Mouse (Mus musculus): ENCODE results near the gene Wwp2. TPM values are rescaled to one million over a fixed set of nuclear protein-coding genes. Genes with fewer than 3 reads are reported as not detected.
A peak's percentile ranks its signal among the peaks of the same experiment; 100 is the strongest.

The Wwp2 gene
- polyA plus RNA-seq, 1 experiment, result 39.5 TPM

- no peaks in the 10 kb centered on the region for H3K4me1 ChIP-seq (ENCODE audit: control insufficient read depth, insufficient read depth, insufficient read length)
- TF ChIP-seq POLR2A (IDR thresholded peaks at IDR 0.05; ENCODE audit: low read depth, low read length), result no peak
- TF ChIP-seq CTCF (IDR thresholded peaks at IDR 0.05; ENCODE audit: extremely low read depth, insufficient read depth, insufficient read length, insufficient replicate concordance), result no peak
- peaks cover 40% of the 10 kb centered on the region for H3K36me3 ChIP-seq (ENCODE audit: control insufficient read depth, insufficient read depth, low read length)
- no peaks in the 10 kb centered on the region for H3K27me3 ChIP-seq (ENCODE audit: control insufficient read depth, insufficient read depth, low read length)
- 97% methylated on average over 8 of the region's 8 CpGs for whole genome bisulfite sequencing
- no peak overlapping the region for H3K4me3 ChIP-seq (ENCODE audit: extremely low read depth, insufficient read depth, insufficient read length)
- H3K27ac ChIP-seq (ENCODE audit: insufficient read depth, low read length), result no peak overlapping the region
- DNase-seq (ENCODE audit: low read depth in 1 of 2, low spot score in 2 of 2), result no peak
These were observed 108.0 kb downstream of the Wwp2 start for GRCm38 (mm10) chr8:107544211-107544610.

DNA sequence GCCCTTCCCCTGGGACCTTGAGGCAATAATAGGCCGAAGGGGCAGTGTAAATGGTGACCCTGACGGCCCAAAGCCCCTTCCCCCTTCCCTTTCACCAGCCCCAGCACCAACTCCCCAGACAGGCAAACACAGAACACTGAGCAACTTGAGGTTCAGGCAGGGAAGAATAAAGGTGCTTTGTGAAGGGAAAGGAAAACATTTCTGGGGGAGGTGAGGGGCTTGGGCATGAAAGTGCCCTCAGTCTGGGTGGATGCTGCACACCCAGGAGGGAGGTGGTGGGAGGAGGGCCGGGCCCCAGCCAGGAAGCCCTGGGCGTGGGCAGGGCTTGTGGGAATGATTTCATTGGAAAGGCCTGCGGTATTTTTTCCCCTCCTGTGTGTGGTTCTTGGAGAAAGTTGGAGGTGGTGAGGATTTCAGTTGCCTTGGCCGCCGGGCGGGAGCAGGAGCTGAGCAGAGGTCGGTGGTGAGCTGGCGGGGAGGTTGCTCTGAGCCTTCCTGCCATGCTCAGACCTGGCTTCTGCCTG, 108.5 kb downstream of the Wwp2 start:
- 85% methylated on average over 10 of the region's 10 CpGs for WGBS
- peaks cover 43% of the 10 kb centered on the region for H3K36me3 ChIP-seq (ENCODE audit: control insufficient read depth, insufficient read depth, low read length)
- TF ChIP-seq CTCF (IDR thresholded peaks at IDR 0.05; ENCODE audit: extremely low read depth, insufficient read depth, insufficient read length, insufficient replicate concordance), result no peak
- TF ChIP-seq POLR2A (IDR thresholded peaks at IDR 0.05; ENCODE audit: low read depth, low read length), result no peak

DNA sequence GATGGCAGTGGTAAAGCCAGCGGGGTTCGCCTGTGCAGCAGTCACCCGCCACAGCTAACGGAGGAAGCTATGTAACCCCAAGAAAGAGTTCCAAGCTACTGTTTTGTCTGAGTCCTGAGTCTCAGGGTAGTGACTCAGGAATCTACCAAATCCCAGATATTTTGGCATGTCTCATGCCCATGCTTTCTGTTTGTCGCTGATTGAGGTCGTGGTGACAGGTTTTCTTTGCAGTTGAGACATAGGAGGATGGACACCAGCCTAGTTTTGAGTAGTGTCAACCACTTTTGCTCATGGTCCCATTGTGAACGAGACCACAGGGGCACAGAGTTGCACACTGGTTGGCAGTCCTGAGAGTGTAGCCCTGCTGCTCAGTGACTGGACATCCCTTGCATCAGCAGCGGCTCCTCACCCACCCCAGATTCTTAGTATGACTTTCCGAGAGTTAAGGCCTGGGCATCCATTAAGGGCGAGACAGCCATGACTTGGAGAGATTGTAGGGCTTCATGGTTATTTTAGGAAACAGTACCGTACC, 109.5 kb downstream of the Wwp2 start:
- 96% methylated on average over 11 of the region's 11 CpGs for WGBS
- H3K27me3 ChIP-seq (ENCODE audit: control insufficient read depth, insufficient read depth, low read length), result no peaks in the 10 kb centered on the region
- peaks cover 40% of the 10 kb centered on the region for H3K36me3 ChIP-seq (ENCODE audit: control insufficient read depth, insufficient read depth, low read length)
- no peak overlapping the region for H3K4me3 ChIP-seq (ENCODE audit: extremely low read depth, insufficient read depth, insufficient read length)
- no peak overlapping the region for H3K27ac ChIP-seq (ENCODE audit: insufficient read depth, low read length)
- no peaks in the 10 kb centered on the region for H3K4me1 ChIP-seq (ENCODE audit: control insufficient read depth, insufficient read depth, insufficient read length)
- DNase-seq (ENCODE audit: low read depth in 1 of 2, low spot score in 2 of 2), result no peak
- no peak for TF ChIP-seq POLR2A (IDR thresholded peaks at IDR 0.05; ENCODE audit: low read depth, low read length)
- no peak for TF ChIP-seq CTCF (IDR thresholded peaks at IDR 0.05; ENCODE audit: extremely low read depth, insufficient read depth, insufficient read length, insufficient replicate concordance)

More for the DNA sequence above, 108.5 kb downstream of the Wwp2 start:
- H3K4me1 ChIP-seq (ENCODE audit: control insufficient read depth, insufficient read depth, insufficient read length), result no peaks in the 10 kb centered on the region
- DNase-seq (ENCODE audit: low read depth in 1 of 2, low spot score in 2 of 2), result no peak
- no peaks in the 10 kb centered on the region for H3K27me3 ChIP-seq (ENCODE audit: control insufficient read depth, insufficient read depth, low read length)
- no peak overlapping the region for H3K27ac ChIP-seq (ENCODE audit: insufficient read depth, low read length)
- H3K4me3 ChIP-seq (ENCODE audit: extremely low read depth, insufficient read depth, insufficient read length), result no peak overlapping the region

DNA sequence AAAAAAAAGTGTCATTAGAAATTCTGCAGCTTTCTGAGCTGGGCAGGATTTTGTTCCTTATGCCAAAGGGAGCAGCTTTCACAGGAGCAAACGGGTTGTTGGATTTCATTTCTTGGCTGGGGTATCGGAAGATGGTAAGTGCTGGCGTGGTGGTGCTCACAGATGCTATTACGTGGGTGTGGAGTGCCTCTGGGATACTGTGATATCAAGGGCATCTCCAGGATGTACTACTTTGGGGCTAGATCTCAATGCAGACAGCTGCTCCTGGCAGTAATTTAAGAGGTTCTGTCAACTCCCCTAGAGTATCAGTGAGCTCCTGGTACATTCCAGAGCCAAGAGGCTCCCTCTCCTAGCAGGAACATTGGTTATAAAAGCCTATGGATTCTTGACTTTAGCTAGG, 110.0 kb downstream of the Wwp2 start:
- Histone ChIP-seq H3K4me3 (ENCODE audit: extremely low read depth, insufficient read depth, insufficient read length) (no peak overlapping the region), H3K36me3 (ENCODE audit: control insufficient read depth, insufficient read depth, low read length) (peaks cover 39% of the 10 kb centered on the region), H3K4me1 (ENCODE audit: control insufficient read depth, insufficient read depth, insufficient read length) (no peaks in the 10 kb centered on the region), H3K27me3 (ENCODE audit: control insufficient read depth, insufficient read depth, low read length) (no peaks in the 10 kb centered on the region), H3K27ac (ENCODE audit: insufficient read depth, low read length) (no peak overlapping the region)
- no peak for TF ChIP-seq POLR2A (IDR thresholded peaks at IDR 0.05; ENCODE audit: low read depth, low read length)
- no peak for TF ChIP-seq CTCF (IDR thresholded peaks at IDR 0.05; ENCODE audit: extremely low read depth, insufficient read depth, insufficient read length, insufficient replicate concordance)
- WGBS, result 98% methylated on average over 4 of the region's 4 CpGs
- no peak for DNase-seq (ENCODE audit: low read depth in 1 of 2, low spot score in 2 of 2)

GRCm38 (mm10) chr8:107546817-107547216, 110.7 kb downstream of the Wwp2 start:
- no peak overlapping the region for H3K4me3 ChIP-seq (ENCODE audit: extremely low read depth, insufficient read depth, insufficient read length)
- TF ChIP-seq CTCF (IDR thresholded peaks at IDR 0.05; ENCODE audit: extremely low read depth, insufficient read depth, insufficient read length, insufficient replicate concordance) (no peak), POLR2A (IDR thresholded peaks at IDR 0.05; ENCODE audit: low read depth, low read length) (no peak)
- no peak for DNase-seq (ENCODE audit: low read depth in 1 of 2, low spot score in 2 of 2)

DNA sequence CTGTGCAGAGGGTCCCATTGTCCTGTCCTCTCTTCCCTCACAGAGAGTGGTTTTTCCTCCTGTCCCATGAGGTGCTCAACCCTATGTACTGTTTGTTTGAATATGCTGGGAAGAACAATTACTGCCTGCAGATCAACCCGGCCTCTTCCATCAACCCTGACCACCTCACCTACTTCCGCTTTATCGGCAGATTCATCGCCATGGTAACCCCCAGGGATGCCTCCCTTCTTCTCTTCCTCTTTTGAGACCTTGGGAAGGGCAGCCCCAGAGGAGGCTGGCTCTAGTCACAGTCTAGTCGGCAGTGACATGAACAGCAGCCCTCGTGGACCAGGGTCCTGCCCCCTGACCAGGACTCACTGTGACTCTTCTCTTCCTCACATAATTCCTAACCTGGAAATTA, 116.1 kb downstream of the Wwp2 start:
- Histone ChIP-seq H3K27ac (ENCODE audit: insufficient read depth, low read length) (no peak overlapping the region), H3K27me3 (ENCODE audit: control insufficient read depth, insufficient read depth, low read length) (no peaks in the 10 kb centered on the region), H3K4me1 (ENCODE audit: control insufficient read depth, insufficient read depth, insufficient read length) (no peaks in the 10 kb centered on the region; the same call in 1 of the 2 replicates), H3K4me3 (ENCODE audit: extremely low read depth, insufficient read depth, insufficient read length) (no peak overlapping the region), H3K36me3 (ENCODE audit: control insufficient read depth, insufficient read depth, low read length) (peaks cover 19% of the 10 kb centered on the region)
- TF ChIP-seq CTCF (IDR thresholded peaks at IDR 0.05; ENCODE audit: extremely low read depth, insufficient read depth, insufficient read length, insufficient replicate concordance) (no peak), POLR2A (IDR thresholded peaks at IDR 0.05; ENCODE audit: low read depth, low read length) (no peak)
- peak; percentile 47 to 50 for DNase-seq (ENCODE audit: low read depth in 1 of 2, low spot score in 2 of 2)
- 16% methylated on average over 6 of the region's 6 CpGs for WGBS

More at GRCm38 (mm10) chr8:107546817-107547216, 110.7 kb downstream of the Wwp2 start:
- Histone ChIP-seq H3K27me3 (ENCODE audit: control insufficient read depth, insufficient read depth, low read length) (no peaks in the 10 kb centered on the region), H3K4me1 (ENCODE audit: control insufficient read depth, insufficient read depth, insufficient read length) (no peaks in the 10 kb centered on the region), H3K27ac (ENCODE audit: insufficient read depth, low read length) (no peak overlapping the region), H3K36me3 (ENCODE audit: control insufficient read depth, insufficient read depth, low read length) (peaks cover 36% of the 10 kb centered on the region)
- WGBS, result 92% methylated on average over 8 of the region's 8 CpGs

DNA sequence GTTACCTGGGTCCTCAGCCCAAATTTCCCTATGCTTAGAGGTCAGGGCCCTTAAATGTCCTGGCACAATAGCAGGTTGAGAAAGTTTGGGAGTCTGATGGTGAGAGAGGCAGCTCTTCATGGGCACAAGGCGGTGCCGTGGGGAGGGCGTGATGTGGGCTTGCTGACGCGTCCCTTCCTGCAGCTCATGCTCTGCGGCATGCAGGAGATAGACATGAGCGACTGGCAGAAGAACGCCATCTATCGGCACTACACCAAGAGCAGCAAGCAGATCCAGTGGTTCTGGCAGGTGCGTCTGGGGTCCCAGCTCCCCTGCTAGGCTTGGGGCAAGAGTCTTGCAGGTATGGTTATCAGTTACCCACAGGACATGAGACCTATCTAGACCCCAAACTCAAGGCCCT, 119.1 kb downstream of the Wwp2 start:
- Histone ChIP-seq H3K4me1 (ENCODE audit: control insufficient read depth, insufficient read depth, insufficient read length) (no peaks in the 10 kb centered on the region; the same call in 1 of the 2 replicates), H3K36me3 (ENCODE audit: control insufficient read depth, insufficient read depth, low read length) (peaks cover 7% of the 10 kb centered on the region; the same call in 1 of the 2 replicates), H3K27ac (ENCODE audit: insufficient read depth, low read length) (no peak overlapping the region), H3K27me3 (ENCODE audit: control insufficient read depth, insufficient read depth, low read length) (no peaks in the 10 kb centered on the region), H3K4me3 (ENCODE audit: extremely low read depth, insufficient read depth, insufficient read length) (no peak overlapping the region)
- TF ChIP-seq CTCF (IDR thresholded peaks at IDR 0.05; ENCODE audit: extremely low read depth, insufficient read depth, insufficient read length, insufficient replicate concordance) (no peak), POLR2A (IDR thresholded peaks at IDR 0.05; ENCODE audit: low read depth, low read length) (no peak)
- DNase-seq (ENCODE audit: low read depth in 1 of 2, low spot score in 2 of 2), result peak in 1 of 2 experiments; percentile 14
- WGBS, result 72% methylated on average over 10 of the region's 10 CpGs

Data from spleen, adult 2 months (tissue).